Mouse (Mus musculus) naive thymus-derived CD4-positive, alpha-beta T cell, adult 2 months (primary cell): ENCODE measurements around the gene Dnajb2.
A peak's percentile ranks its signal among the peaks of the same experiment; 100 is the strongest.
"Not testable (repeated sequence)": the region's sequence is repeated elsewhere in the genome, so short reads cannot be mapped to it uniquely, and the experiment has no call there.

ENCODE experiments used
- DNase-seq: peaks from one replicate; pipeline ENCODE4 v3.0.0-alpha.2; 2011; ENCODE audit warnings: low read depth

Dnajb2 gene

GRCm38 (mm10) chr1:75218227-75219001 lies 17.8 kb upstream of the Dnajb2 start:
- peak; percentile 75 for DNase-seq

GRCm38 (mm10) chr1:75219078-75219477 lies 17.1 kb upstream of the Dnajb2 start:
- DNase-seq = peak; percentile 99

- no peak for DNase-seq
These were observed 16.7 kb upstream of the Dnajb2 start, which contains the start of gene Tuba4a for GRCm38 (mm10) chr1:75219531-75219930. Gene Tuba4a, minus strand, starts transcription at chr1:75219865.

- no peak for DNase-seq
These were observed 14.7 kb upstream of the Dnajb2 start for GRCm38 (mm10) chr1:75221538-75221937.

- DNase-seq = peak; percentile 72
These were observed 13.3 kb upstream of the Dnajb2 start for GRCm38 (mm10) chr1:75222926-75223325.

- peak; percentile 47 for DNase-seq
These were observed 12.7 kb upstream of the Dnajb2 start for GRCm38 (mm10) chr1:75223532-75223931.

GRCm38 (mm10) chr1:75225473-75225872 lies 10.7 kb upstream of the Dnajb2 start:
- DNase-seq = peak; percentile 49

- no peak for DNase-seq
These were observed 10.1 kb upstream of the Dnajb2 start for GRCm38 (mm10) chr1:75226138-75226537.

- DNase-seq = no peak
These were observed 8.6 kb upstream of the Dnajb2 start for GRCm38 (mm10) chr1:75227653-75228052.

- DNase-seq = no peak
These were observed 7.0 kb upstream of the Dnajb2 start for GRCm38 (mm10) chr1:75229158-75229557.

GRCm38 (mm10) chr1:75230335-75230994 lies 5.7 kb upstream of the Dnajb2 start:
- no peak for DNase-seq

GRCm38 (mm10) chr1:75231224-75231623 lies 5.0 kb upstream of the Dnajb2 start:
- DNase-seq = no peak

- no peak for DNase-seq
These were observed 4.5 kb upstream of the Dnajb2 start, which contains the start of gene A630095N17Rik for GRCm38 (mm10) chr1:75231664-75232152. Gene A630095N17Rik, minus strand, starts transcription at chr1:75232102.

- not testable (repeated sequence) for DNase-seq
These were observed 3.7 kb upstream of the Dnajb2 start for GRCm38 (mm10) chr1:75232489-75232888.

- peak; percentile 87 for DNase-seq
These were observed 1.6 kb upstream of the Dnajb2 start for GRCm38 (mm10) chr1:75234606-75235005.

- DNase-seq = peak; percentile 7
These were observed 3.4 kb downstream of the Dnajb2 start for GRCm38 (mm10) chr1:75239591-75239990.

- DNase-seq = no peak
These were observed 7.2 kb downstream of the Dnajb2 start for GRCm38 (mm10) chr1:75243411-75243810.

- DNase-seq = no peak
These were observed 8.1 kb downstream of the Dnajb2 start for GRCm38 (mm10) chr1:75244175-75244826.

- DNase-seq = peak; percentile 58
These were observed 8.6 kb downstream of the Dnajb2 start for GRCm38 (mm10) chr1:75244836-75245235.

GRCm38 (mm10) chr1:75247071-75247930 lies 11.1 kb downstream of the Dnajb2 start:
- DNase-seq = peak; percentile 7

GRCm38 (mm10) chr1:75248041-75248772 lies 12.0 kb downstream of the Dnajb2 start:
- peak; percentile 75 for DNase-seq
